Mouse (Mus musculus) embryo, embryonic 10.5 days (tissue): ENCODE results near the gene Tmem39a.

Experiments
- DNase-seq: peaks from one replicate; pipeline ENCODE4 v3.0.0-alpha.2; 2015; ENCODE audit warnings: low spot score

Tmem39a gene

GRCm38 (mm10) chr16:38635833-38636390 is 77.4 kb downstream of the Tmem39a start:
- no peak for DNase-seq

- DNase-seq = peak; percentile 61
These were observed 78.2 kb downstream of the Tmem39a start for GRCm38 (mm10) chr16:38636682-38637081.

- no peak for DNase-seq
These were observed 78.6 kb downstream of the Tmem39a start for GRCm38 (mm10) chr16:38637085-38637484.
